Mouse (Mus musculus) WW6 (cell line): Measurements from ENCODE around the gene Fam13a.

ENCODE experiments used
- DNase-seq: peaks from one replicate; pipeline ENCODE4 v3.0.0-alpha.2; 2013; ENCODE audit warnings: low read depth, low spot score

Fam13a gene

GRCm38 (mm10) chr6:58882271-58882670, 142.1 kb downstream of the Fam13a start:
- DNase-seq: no peak
